Mouse (Mus musculus) CH12.LX (cell line): ENCODE measurements around the gene Unc13b. TPM values are rescaled to one million over a fixed set of nuclear protein-coding genes. Genes with fewer than 3 reads are reported as not detected.

Experiments used
- DNase-seq: peaks from one replicate; pipeline ENCODE4 v3.0.0-alpha.2; 2013; ENCODE audit errors: extremely low read depth
- H3K27ac ChIP-seq: 2 replicates; pipeline ENCODE4 v1.5.1; 2012; ENCODE audit warnings: low read depth, mild to moderate bottlenecking, control low read depth, moderate library complexity; ENCODE audit not compliant: insufficient read depth
- H3K27me3 ChIP-seq: replicated peaks from 2 replicates; pipeline ENCODE3; 2012; ENCODE audit warnings: inconsistent platforms
- H3K36me3 ChIP-seq, 2 experiments: replicated peaks in 1 of 2; 2 replicates each; pipeline versions ENCODE3 to v1.6.1; 2012; ENCODE audit warnings: inconsistent platforms in 1 of 2, low read length in 1 of 2, mild to moderate bottlenecking in 1 of 2, mixed read lengths in 1 of 2, moderate library complexity in 1 of 2; ENCODE audit not compliant: control insufficient read depth in 1 of 2, insufficient read depth in 1 of 2
- H3K4me1 ChIP-seq, 2 experiments: 2 replicates each; pipeline ENCODE4 v1.6.1; 2012; ENCODE audit warnings: inconsistent platforms in 1 of 2, moderate library complexity in 1 of 2; ENCODE audit not compliant: insufficient read depth in 2 of 2, control insufficient read depth in 1 of 2
- H3K4me2 ChIP-seq: 2 replicates; pipeline ENCODE4 v1.6.1; 2012; ENCODE audit warnings: low read depth, mild to moderate bottlenecking, control low read depth; ENCODE audit not compliant: poor library complexity, insufficient read depth, severe bottlenecking
- H3K4me3 ChIP-seq, 3 experiments: fragments of 150-350 bp in 1 of 3; sonication (generic) in 1 of 3; replicated peaks in 1 of 3; 2 replicates each; pipeline versions ENCODE3 to v1.5.1; 2011 to 2012; ENCODE audit warnings: low read depth in 2 of 3, low read length in 2 of 3, mild to moderate bottlenecking in 2 of 3, moderate library complexity in 2 of 3, control low read depth in 1 of 3, improper control_type of control experiment in 1 of 3, inconsistent platforms in 1 of 3, mixed read lengths in 1 of 3; ENCODE audit not compliant: poor library complexity in 1 of 3
- H3K79me2 ChIP-seq: replicated peaks from 2 replicates; pipeline ENCODE4 v1.6.1; 2012; ENCODE audit warnings: mild to moderate bottlenecking, moderate library complexity; ENCODE audit not compliant: control insufficient read depth, poor library complexity, insufficient read depth, severe bottlenecking; ENCODE audit errors: extremely low read depth
- H3K9ac ChIP-seq: 2 replicates; pipeline ENCODE4 v1.6.1; 2012; ENCODE audit warnings: low read depth, mild to moderate bottlenecking, control low read depth, moderate library complexity; ENCODE audit not compliant: insufficient read depth
- H3K9me3 ChIP-seq: replicated peaks from 2 replicates; pipeline ENCODE3; 2012; ENCODE audit warnings: low read length, inconsistent platforms, mixed read lengths
- CTCF ChIP-seq, 2 experiments: IDR thresholded peaks in 1 of 2; conservative IDR thresholded peaks in 1 of 2; 2 replicates each; pipeline ENCODE4 v1.5.1; 2011 to 2012; ENCODE audit warnings: low read depth in 2 of 2, low read length in 2 of 2, improper control_type of control experiment in 1 of 2, inconsistent platforms in 1 of 2, mild to moderate bottlenecking in 1 of 2, moderate library complexity in 1 of 2
- ELF1 ChIP-seq: IDR thresholded peaks from 2 replicates; pipeline ENCODE4 v1.6.1; 2014; ENCODE audit warnings: low read depth, mild to moderate bottlenecking, inconsistent platforms, low read length, improper control_type of control experiment
- EP300 ChIP-seq: IDR thresholded peaks from 2 replicates; pipeline ENCODE4 v1.6.1; 2011; ENCODE audit warnings: low read length, improper control_type of control experiment
- GABPA ChIP-seq: IDR thresholded peaks from 2 replicates; pipeline ENCODE4 v1.6.1; 2012; ENCODE audit warnings: low read depth, low read length, improper control_type of control experiment, inconsistent platforms; ENCODE audit not compliant: insufficient replicate concordance
- HCFC1 ChIP-seq: IDR thresholded peaks from 2 replicates; pipeline ENCODE4 v1.6.1; 2012; ENCODE audit warnings: low read depth, mild to moderate bottlenecking, inconsistent platforms, low read length, improper control_type of control experiment
- IRF4 ChIP-seq: IDR thresholded peaks from 2 replicates; pipeline ENCODE4 v1.6.1; 2014; ENCODE audit warnings: low read depth, mild to moderate bottlenecking, inconsistent platforms, low read length, improper control_type of control experiment
- JUND ChIP-seq: conservative IDR thresholded peaks from 2 replicates; pipeline ENCODE4 v1.6.1; 2011; ENCODE audit warnings: low read depth, low read length, improper control_type of control experiment
- MAFK ChIP-seq: IDR thresholded peaks from 2 replicates; pipeline ENCODE4 v1.6.1; 2011; ENCODE audit warnings: low read length, improper control_type of control experiment; ENCODE audit not compliant: insufficient replicate concordance
- MAX ChIP-seq: IDR thresholded peaks from 2 replicates; pipeline ENCODE4 v1.6.1; 2011; ENCODE audit warnings: low read length, improper control_type of control experiment
- MAZ ChIP-seq: IDR thresholded peaks from 2 replicates; pipeline ENCODE4 v1.6.1; 2012; ENCODE audit warnings: low read depth, mild to moderate bottlenecking, inconsistent platforms, low read length, improper control_type of control experiment, moderate library complexity
- MEF2A ChIP-seq: IDR thresholded peaks from 2 replicates; pipeline ENCODE4 v1.6.1; 2014; ENCODE audit warnings: low read depth, mild to moderate bottlenecking, inconsistent platforms, low read length, improper control_type of control experiment, borderline replicate concordance
- MYC ChIP-seq: IDR thresholded peaks from 2 replicates; pipeline ENCODE4 v1.6.1; 2011; ENCODE audit warnings: low read depth, mild to moderate bottlenecking, improper control_type of control experiment, low read length
- NELFE ChIP-seq: IDR thresholded peaks from 2 replicates; pipeline ENCODE4 v1.6.1; 2011; ENCODE audit warnings: low read depth, low read length, improper control_type of control experiment
- NRF1 ChIP-seq: IDR thresholded peaks from 2 replicates; pipeline ENCODE4 v1.6.1; 2014; ENCODE audit warnings: low read depth, mild to moderate bottlenecking, inconsistent platforms, low read length, improper control_type of control experiment, moderate library complexity
- PAX5 ChIP-seq: IDR thresholded peaks from 2 replicates; pipeline ENCODE4 v1.6.1; 2012; ENCODE audit warnings: low read length, inconsistent platforms, mixed read lengths
- POLR2A ChIP-seq: IDR thresholded peaks from 2 replicates; pipeline ENCODE4 v1.6.1; 2011; ENCODE audit warnings: low read depth, mild to moderate bottlenecking, improper control_type of control experiment, low read length
- RAD21 ChIP-seq: IDR thresholded peaks from 2 replicates; pipeline ENCODE4 v1.6.1; 2011; ENCODE audit warnings: low read depth, mild to moderate bottlenecking, low read length, improper control_type of control experiment, moderate library complexity
- SIN3A ChIP-seq: IDR thresholded peaks from 2 replicates; pipeline ENCODE4 v1.6.1; 2012; ENCODE audit warnings: low read length, improper control_type of control experiment, inconsistent platforms
- TBP ChIP-seq: conservative IDR thresholded peaks from 2 replicates; pipeline ENCODE4 v1.6.1; 2011; ENCODE audit warnings: low read depth, low read length, improper control_type of control experiment
- TCF12 ChIP-seq: IDR thresholded peaks from 2 replicates; pipeline ENCODE4 v1.6.1; 2014; ENCODE audit warnings: low read depth, mild to moderate bottlenecking, inconsistent platforms, low read length, improper control_type of control experiment
- UBTF ChIP-seq: IDR thresholded peaks from 2 replicates; pipeline ENCODE4 v1.6.1; 2012; ENCODE audit warnings: low read depth, mild to moderate bottlenecking, inconsistent platforms, low read length, improper control_type of control experiment, moderate library complexity
- USF1 ChIP-seq: IDR thresholded peaks from 2 replicates; pipeline ENCODE4 v1.6.1; 2014; ENCODE audit warnings: low read depth, mild to moderate bottlenecking, inconsistent platforms, low read length, improper control_type of control experiment
- ZC3H11A ChIP-seq: IDR thresholded peaks from 2 replicates; pipeline ENCODE4 v1.6.1; 2012; ENCODE audit warnings: low read depth, mild to moderate bottlenecking, inconsistent platforms, low read length, improper control_type of control experiment
- ZKSCAN1 ChIP-seq: IDR thresholded peaks from 2 replicates; pipeline ENCODE4 v1.6.1; 2012; ENCODE audit warnings: low read depth, inconsistent platforms, low read length, improper control_type of control experiment, borderline replicate concordance
- ZMIZ1 ChIP-seq: IDR thresholded peaks from 2 replicates; pipeline ENCODE4 v1.6.1; 2012; ENCODE audit warnings: low read depth, mild to moderate bottlenecking, inconsistent platforms, low read length, improper control_type of control experiment
- ZNF384 ChIP-seq: IDR thresholded peaks from 2 replicates; pipeline ENCODE4 v1.6.1; 2012; ENCODE audit warnings: low read depth, low read length, improper control_type of control experiment, inconsistent platforms
- dilution Hi-C: fragments of 300-500 bp; cut with MboI; formaldehyde crosslinking; loops from 2 replicates; pipeline ENCODE4 v1.14.3; 2020; ENCODE audit warnings: low sequenced_read_pairs; ENCODE audit not compliant: extremely low pct_unique_long_range_greater_than_20kb, extremely low pct_ligation_motif_present
- in situ Hi-C: fragments of 300-500 bp; cut with MboI; formaldehyde crosslinking; loops from 3 replicates; pipeline ENCODE4 v1.14.3; 2019; ENCODE audit warnings: low sequenced_read_pairs, low pct_ligation_motif_present, low pct_unique_long_range_greater_than_20kb, mixed read lengths
- polyA plus RNA-seq: library from polyadenylated mRNA; unstranded; fragments of >175 nt; gene quantifications from 2 replicates; pipeline ENCODE4 v1.2.1, GENCODE M21; 2012; ENCODE audit warnings: low read depth; ENCODE audit not compliant: insufficient read length
- total RNA-seq, 2 experiments: library from RNA; depleted of rRNA; stranded (reverse); fragments of 300-350 nt in 1 of 2; fragments of >200 nt in 1 of 2; gene quantifications; 2 replicates each; pipeline ENCODE4 v1.2.3; 2012 to 2014

The Unc13b gene
- total and polyA plus RNA-seq, 3 experiments = 0.08 to 0.23 (median 0.19) TPM

- no peaks in the 10 kb centered on the region for H3K9me3 ChIP-seq
- no peaks in the 10 kb centered on the region for H3K36me3 ChIP-seq
- DNase-seq = peak; percentile 91
- H3K4me3 ChIP-seq = peak overlapping the region; percentile 29 to 59 (median 39)
- peaks cover 16 to 61% of the 10 kb centered on the region in 2 experiments for H3K4me1 ChIP-seq
- H3K79me2 ChIP-seq = no peaks in the 10 kb centered on the region
- peak overlapping the region; percentile 31 for H3K9ac ChIP-seq
- H3K27ac ChIP-seq = peak overlapping the region; percentile 70
- H3K27me3 ChIP-seq = no peaks in the 10 kb centered on the region
- TF ChIP-seq JUND (no peak), CTCF (conservative IDR thresholded peaks at IDR 0.05 in 1 of 2, IDR thresholded peaks at IDR 0.05 in 1 of 2; ENCODE audit: low read depth in 2 of 2, low read length in 2 of 2) (no peak), ZNF384 (peak; percentile 91), UBTF (no peak), ZMIZ1 (peak; percentile 11; the same call in 1 of the 2 replicates), RAD21 (no peak), POLR2A (peak; percentile 31; the same call in 1 of the 2 replicates), MEF2A (no peak), PAX5 (no peak), IRF4 (no peak), TBP (0 out of 2 replicates have a peak, but pooled peaks have one; percentile 24), SIN3A (0 out of 2 replicates have a peak, but pooled peaks have one; percentile 18), GABPA (no peak), ELF1 (peak; percentile 47; the same call in 1 of the 2 replicates), MAZ (no peak), TCF12 (no peak), MAFK (no peak), MYC (no peak)
- dilution Hi-C loops (no loop called here), in situ Hi-C loops (no loop called here)
- H3K4me2 ChIP-seq = peak overlapping the region; percentile 87
These were observed 15.0 kb upstream of the Unc13b start for GRCm38 (mm10) chr4:43043644-43044357.

DNA sequence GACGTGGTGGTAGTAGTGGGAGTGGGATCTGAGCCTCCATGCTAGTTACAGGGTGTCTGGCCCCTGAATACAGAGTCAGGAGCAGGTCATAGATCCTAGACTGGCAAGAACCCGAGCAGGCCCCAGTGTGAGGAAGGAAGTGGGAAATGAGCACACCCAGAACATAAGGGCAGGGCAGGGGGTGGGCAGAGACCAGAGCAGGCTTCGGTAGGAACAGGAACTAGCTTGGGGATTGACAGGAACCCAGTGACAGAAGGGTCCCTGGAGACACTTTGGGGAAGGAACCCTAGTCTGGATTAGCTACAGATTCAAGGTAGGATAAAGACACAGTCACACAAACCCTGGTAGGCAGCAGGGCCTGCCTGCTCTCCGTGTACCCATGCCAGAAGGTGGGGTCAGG lies 14.1 kb upstream of the Unc13b start:
- Histone ChIP-seq H3K27me3 (no peaks in the 10 kb centered on the region), H3K79me2 (no peaks in the 10 kb centered on the region), H3K36me3 (no peaks in the 10 kb centered on the region), H3K9ac (peak overlapping the region; percentile 31), H3K4me1 (peaks cover 14 to 53% of the 10 kb centered on the region in 2 experiments), H3K27ac (peak overlapping the region; percentile 70), H3K4me3 (peak overlapping the region; percentile 50 to 59 (median 57)), H3K9me3 (no peaks in the 10 kb centered on the region), H3K4me2 (peak overlapping the region; percentile 87)
- dilution Hi-C loops (no loop called here), in situ Hi-C loops (no loop called here)
- TF ChIP-seq MEF2A (no peak), HCFC1 (peak; percentile 30; the same call in 1 of the 2 replicates), MAX (no peak), NELFE (peak; percentile 40; the same call in 1 of the 2 replicates), ZKSCAN1 (no peak), NRF1 (0 out of 2 replicates have a peak, but pooled peaks have one; percentile 17), ELF1 (peak; percentile 57), IRF4 (peak; percentile 28; the same call in 1 of the 2 replicates), EP300 (peak; percentile 36; the same call in 1 of the 2 replicates), ZC3H11A (no peak), USF1 (no peak)
- DNase-seq = peak; percentile 66
